Mouse (Mus musculus) liver, adult (tissue): ENCODE data around the gene Olfr730.

ENCODE experiments used
- GATA4 ChIP-seq: IDR thresholded peaks from 2 replicates; pipeline ENCODE4 v1.6.1; 2014; ENCODE audit warnings: mild to moderate bottlenecking, low read length; ENCODE audit not compliant: insufficient replicate concordance

Gene Olfr730

DNA sequence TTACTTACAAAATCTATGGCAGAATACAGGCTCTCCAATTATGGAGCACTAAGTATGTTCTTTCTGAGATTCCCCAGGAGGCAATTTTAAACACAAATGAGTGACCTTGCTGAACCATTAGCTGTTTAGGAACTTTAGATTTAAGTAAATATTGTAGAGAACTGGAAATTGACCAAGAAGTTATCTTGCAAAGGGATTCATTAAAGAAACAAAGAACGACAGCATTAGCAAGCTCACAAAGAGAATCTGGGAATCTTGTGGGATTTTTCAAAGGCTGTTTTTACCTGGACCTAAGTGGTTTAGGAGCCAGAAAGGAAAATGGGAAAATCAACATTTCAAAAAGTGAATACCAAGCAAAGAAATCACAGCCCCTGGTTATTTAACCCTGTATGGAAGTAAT lies at the start of gene Olfr730:
TSS of gene Olfr730 (minus strand) at position 101 of the 400 bp plus-strand sequence.
- TF ChIP-seq GATA4 = no peak

DNA sequence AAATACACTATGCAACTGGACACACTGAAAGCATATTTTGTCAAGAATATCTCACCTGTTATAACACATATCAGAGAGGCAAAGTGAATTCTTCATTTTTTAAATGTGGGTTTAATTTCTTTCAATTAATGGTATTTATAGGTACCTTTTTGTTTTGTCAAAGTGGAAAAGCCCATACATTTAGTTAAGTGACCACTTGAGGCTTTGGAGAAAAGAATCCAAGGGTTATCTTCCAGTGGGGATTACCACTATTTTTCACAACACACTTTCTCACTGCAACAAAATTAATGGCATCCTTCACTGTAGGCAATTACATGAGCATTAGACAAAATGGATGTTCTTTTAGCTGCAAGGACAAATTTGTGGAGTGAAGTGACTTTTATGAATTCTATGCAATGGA lies 35.2 kb downstream of the Olfr730 start, which contains the start of gene Olfr729:
TSS of gene Olfr729 (minus strand) at position 101 of the 400 bp plus-strand sequence.
- TF ChIP-seq GATA4 = no peak

DNA sequence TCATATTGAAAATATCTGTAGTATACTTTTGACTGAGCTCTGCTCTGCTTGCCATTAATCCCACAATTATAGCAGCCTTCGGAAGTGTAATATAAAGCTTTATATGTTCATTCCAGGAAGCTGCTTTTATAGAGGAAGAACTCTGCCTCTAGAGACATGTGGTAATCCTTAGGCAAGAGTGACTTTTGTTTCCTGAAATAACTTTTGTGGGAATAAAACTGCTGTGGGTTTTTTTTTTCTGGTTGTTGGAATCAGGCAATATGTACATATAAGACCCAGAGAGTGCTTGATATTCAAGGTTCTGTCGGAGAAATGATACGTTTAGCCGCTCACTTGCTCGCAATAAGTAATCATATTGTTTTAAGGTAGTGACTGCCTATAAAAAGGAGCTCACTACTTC lies 45.4 kb downstream of the Olfr730 start, which contains the start of gene Olfr728:
TSS of gene Olfr728 (minus strand) at position 101 of the 400 bp plus-strand sequence.
- no peak for TF ChIP-seq GATA4
